Mouse (Mus musculus) embryo, embryonic 10.5 days (tissue): Measurements from ENCODE around the gene Macrod2.
A peak's percentile ranks its signal among the peaks of the same experiment; 100 is the strongest.
"Not testable (repeated sequence)": the region's sequence is repeated elsewhere in the genome, so short reads cannot be mapped to it uniquely, and the experiment has no call there.

Experiments used
- DNase-seq: peaks from one replicate; pipeline ENCODE4 v3.0.0-alpha.2; 2015; ENCODE audit warnings: low spot score

Macrod2 gene

GRCm38 (mm10) chr2:140698585-140698984, 303.5 kb downstream of the Macrod2 start:
- peak; percentile 35 for DNase-seq

DNA sequence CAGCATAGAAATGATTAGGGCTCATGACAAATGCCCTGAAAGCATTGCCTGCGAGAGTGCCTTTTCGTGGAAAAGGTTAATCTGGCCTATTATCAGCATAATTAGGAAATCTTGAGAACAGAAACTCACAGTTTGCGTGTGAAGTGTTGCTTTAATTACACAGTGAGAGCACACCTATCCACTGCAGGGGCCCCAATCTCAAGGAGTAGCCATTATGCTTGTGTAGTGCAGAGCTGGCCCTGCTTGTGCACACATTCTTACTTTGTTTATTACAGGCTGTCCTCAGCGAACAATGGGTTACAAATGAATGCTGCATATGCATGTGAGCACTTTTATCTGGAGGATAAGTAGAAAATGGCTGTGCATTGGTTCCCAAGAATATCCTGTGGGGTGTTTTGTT, 308.3 kb downstream of the Macrod2 start:
- no peak for DNase-seq

DNA sequence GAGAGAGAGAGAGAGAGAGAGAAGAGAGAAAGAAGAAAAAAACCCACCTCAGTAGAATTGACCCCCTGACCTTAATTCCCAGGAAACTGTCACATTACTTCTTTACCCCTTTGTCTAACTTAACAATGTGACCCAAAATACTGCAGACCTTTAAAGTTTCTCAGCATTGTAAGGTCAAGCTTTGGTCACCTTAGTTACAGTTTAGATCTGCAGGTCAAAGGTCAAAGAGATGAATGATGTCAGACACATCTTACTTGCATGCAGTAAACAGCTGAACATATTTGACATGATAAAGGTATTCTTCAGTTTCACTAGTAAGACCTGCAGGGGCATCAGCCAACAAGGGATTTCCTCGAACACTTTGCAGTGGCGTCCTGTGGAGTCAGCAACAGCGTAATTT, 309.0 kb downstream of the Macrod2 start:
- peak; percentile 75 for DNase-seq

DNA sequence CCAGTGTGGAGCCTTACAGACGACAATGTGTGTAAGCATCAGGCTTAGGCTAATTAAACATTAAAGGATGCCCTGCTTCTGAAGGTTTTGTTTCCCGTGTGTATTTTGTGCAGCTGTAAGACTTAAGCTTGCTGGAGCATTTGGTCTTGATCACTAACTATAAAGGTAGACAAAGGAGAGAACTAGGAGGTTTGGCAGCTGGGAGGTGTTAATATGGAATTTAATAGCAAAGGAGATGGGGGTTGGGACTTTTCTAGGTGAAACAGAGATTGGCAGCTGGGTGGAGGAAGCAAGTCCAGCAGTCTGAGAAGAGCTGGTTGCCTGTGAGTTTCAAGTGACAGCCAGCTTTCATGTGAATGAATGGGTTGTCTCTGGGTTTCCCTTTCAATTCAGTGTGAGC, 310.2 kb downstream of the Macrod2 start:
- DNase-seq, result peak; percentile 73

DNA sequence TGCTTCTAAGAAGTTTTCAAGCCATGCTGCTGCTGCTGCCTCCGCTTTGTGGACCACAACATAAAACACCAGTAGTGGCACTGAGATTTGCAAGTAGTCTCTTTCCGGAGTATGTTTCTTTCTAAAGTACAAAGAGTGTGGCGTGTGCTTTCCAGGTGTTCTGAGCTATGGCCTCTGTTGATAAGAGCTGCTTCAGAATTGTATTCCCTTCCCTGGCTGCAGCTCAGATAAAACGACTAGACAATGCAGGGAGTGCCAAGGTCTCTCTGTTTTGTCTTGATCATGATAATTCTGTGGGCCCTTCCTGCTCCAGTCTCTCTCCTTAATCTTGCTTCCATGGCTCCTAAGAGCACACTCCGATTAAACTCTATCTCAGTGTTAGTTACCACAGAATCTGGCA, 312.4 kb downstream of the Macrod2 start:
- DNase-seq, result no peak

DNA sequence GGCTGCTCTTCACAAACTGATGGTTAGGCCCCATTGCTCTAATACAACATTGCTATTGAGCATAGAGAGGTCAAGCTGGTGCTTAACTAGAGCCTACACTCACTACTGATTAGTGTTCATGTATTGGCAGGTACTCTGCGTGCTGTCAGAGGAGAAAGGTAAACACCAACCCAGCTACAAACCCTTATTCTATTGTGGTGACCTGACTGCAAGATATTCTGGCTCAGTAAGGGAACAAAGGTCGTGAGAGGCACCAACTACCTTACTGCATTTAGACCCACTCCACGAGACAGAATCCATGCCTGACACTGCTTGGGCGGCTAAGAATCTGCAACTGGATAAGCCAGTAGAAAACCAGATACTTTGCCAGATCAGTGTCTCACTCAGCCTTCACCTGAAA, 320.7 kb downstream of the Macrod2 start:
- no peak for DNase-seq

GRCm38 (mm10) chr2:140717407-140717806, 322.3 kb downstream of the Macrod2 start:
- DNase-seq, result no peak

DNA sequence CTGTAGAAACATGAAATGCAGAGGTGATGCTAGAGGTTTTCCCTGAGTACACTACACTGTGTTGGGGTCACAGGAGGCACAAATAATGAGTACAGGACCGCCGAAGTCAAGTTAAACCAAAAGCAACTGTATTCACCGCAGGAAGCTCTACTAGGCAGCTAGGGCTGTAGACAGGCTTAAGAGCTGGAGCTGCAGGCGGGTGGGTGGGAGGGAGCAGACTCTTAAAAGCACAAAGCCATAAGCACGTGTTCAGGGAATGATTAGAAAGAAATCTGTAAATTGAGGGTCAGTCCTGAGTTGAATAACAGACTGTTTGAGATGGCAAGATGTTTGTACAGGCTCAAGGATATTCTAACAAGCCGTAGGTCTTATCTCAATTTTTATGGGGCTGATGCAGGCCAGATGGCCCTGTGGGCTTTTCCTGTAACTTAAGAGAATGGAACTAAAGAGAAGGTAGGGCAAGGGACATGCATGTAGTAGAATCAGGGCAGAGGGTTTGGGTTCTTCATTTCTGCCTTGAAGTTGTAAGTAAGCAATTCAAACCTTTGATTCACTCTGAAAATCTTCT, 337.6 kb downstream of the Macrod2 start:
- DNase-seq, result peak; percentile 28

- no peak for DNase-seq
Measured at GRCm38 (mm10) chr2:140740511-140740910, 345.4 kb downstream of the Macrod2 start.

- not testable (repeated sequence) for DNase-seq
Measured at GRCm38 (mm10) chr2:140742954-140743353, 347.8 kb downstream of the Macrod2 start.

- no peak for DNase-seq
Measured at GRCm38 (mm10) chr2:140758881-140759280, 363.8 kb downstream of the Macrod2 start.

- DNase-seq, result no peak
Measured at GRCm38 (mm10) chr2:140759732-140760131, 364.6 kb downstream of the Macrod2 start.

DNA sequence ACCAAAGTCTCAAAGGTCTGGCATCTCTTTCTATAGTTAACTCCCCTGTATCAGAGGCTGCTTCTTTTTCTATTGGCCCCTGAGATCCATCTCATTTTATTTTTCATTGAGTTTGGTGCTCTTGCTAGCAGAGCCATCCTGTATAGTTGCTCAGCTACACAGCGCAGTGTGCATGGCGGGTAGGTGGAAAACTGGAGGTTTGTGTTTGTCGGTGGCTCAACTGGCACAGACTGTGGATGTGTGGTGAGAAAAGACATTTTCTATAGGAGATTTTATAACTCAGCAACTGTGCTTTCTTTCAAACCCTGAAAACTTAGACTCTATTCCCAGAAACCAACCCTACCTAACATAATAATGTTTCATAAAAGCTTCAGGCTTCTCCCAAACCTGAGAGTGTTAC, 365.0 kb downstream of the Macrod2 start:
- DNase-seq, result no peak

- no peak for DNase-seq
Measured at GRCm38 (mm10) chr2:140763076-140763891, 368.2 kb downstream of the Macrod2 start.

DNA sequence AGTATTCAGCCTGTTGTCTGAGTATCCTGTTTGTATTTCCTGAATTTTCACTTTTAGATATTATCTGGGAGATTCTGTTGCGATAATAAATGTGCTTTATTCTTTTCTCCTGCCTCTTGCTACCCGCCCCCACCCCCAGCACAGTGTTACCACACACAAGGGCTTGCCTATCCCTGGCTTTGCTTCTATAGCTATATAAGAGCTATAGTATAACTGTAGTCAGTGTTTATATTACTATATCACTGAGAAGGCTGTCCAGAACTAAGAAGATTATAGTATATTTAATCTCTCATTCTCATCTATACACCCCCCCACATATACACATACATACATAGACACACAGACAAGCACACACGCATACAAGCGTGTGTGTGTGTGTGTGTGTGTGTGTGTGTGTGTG, 374.4 kb downstream of the Macrod2 start:
- DNase-seq, result no peak

- no peak for DNase-seq
Measured at GRCm38 (mm10) chr2:140772825-140773224, 377.7 kb downstream of the Macrod2 start.

DNA sequence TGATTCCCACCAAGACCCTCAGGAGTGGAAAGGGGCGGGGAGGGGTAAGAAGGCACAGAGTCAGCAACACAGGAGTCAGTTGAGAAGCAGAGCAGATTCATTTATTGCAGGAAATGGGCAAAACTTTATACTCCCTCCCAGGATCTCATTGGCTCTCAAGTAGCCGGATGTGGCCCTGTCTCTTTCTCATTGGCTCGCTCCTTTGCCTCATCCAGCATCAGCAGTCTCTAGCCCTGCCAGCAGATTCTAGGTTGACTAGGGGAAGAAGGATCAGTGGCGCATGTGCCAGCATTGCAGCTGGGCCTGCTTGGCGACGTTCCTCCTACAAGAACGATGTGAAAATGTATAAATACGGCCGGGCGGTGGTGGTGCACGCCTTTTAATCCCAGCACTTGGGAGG, 378.3 kb downstream of the Macrod2 start:
- no peak for DNase-seq

DNA sequence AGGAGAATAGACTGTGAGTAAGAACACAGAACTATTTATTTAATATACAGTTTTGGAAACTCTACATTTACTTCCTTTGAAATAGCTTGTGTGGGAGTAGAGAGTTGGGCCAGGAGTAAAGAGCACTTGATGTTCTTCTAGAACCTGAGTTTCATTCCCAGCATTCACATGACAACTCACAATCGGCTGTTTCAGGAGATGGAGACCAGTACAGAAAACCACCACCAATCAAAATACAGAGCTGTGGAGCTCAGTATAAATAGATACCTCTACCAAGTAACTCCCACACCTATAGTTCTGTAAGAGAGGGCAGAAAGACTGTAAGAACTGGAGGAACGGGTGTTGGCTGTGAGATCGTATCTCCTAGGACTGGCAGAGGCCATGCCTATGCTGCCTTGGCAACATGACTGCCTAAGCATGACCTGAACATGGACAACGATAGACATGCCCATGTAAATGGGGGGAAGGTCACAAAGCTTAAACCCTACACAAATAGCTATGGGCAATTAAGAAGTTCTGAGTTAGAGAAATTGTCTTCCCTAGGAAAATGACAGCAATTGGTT, 379.8 kb downstream of the Macrod2 start:
- DNase-seq, result no peak

DNA sequence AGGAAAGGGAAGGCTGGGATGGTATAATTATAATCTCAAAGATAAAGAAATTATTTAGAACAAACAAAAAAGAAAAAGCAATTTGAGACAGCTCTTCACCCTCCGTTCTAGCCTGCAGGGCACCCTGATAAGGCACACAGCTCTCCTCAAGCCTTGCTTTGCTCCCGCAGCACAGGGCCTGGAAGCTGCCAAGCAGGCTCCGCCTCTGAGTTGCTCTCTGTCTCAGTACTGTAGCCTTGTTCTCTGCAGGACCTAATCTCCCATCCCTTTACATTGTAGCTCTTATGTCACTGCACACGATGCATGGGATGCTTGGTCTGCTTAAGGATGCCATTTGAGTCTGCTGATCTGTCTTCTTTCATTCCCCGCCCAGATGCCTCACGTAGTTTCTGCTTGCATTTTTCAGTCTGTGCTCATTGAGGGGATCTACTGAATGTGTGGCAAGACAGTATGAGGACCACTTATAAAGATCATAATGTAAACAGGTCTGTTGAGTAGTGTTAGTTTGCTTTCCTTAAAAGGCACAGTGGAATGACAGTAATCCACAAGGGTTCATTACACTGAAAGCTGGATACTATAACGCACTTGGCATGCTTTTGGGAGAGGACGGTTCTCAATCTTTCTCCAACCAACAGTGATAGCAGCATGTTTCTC, 380.5 kb downstream of the Macrod2 start:
- no peak for DNase-seq

- DNase-seq, result no peak
Measured at GRCm38 (mm10) chr2:140778212-140778611, 383.1 kb downstream of the Macrod2 start.

- DNase-seq, result no peak
Measured at GRCm38 (mm10) chr2:140783041-140783440, 387.9 kb downstream of the Macrod2 start.

- no peak for DNase-seq
Measured at GRCm38 (mm10) chr2:140784626-140785025, 389.5 kb downstream of the Macrod2 start.

GRCm38 (mm10) chr2:140790363-140790762, 395.3 kb downstream of the Macrod2 start:
- no peak for DNase-seq
